Mouse (Mus musculus) MEL-GATA-1-ER (cell line): ENCODE measurements at regions not wholly inside any gene's neighbourhood (a gene's known extent, or its start where the extent isn't known, plus 50 kb on each side); places are given as distances from the start of the nearest gene placed in this dataset.

Experiments used
- DNase-seq: peaks from one replicate; pipeline ENCODE4 v3.0.0-alpha.2; 2012; ENCODE audit warnings: low read depth; ENCODE audit errors: extremely low read depth

DNA sequence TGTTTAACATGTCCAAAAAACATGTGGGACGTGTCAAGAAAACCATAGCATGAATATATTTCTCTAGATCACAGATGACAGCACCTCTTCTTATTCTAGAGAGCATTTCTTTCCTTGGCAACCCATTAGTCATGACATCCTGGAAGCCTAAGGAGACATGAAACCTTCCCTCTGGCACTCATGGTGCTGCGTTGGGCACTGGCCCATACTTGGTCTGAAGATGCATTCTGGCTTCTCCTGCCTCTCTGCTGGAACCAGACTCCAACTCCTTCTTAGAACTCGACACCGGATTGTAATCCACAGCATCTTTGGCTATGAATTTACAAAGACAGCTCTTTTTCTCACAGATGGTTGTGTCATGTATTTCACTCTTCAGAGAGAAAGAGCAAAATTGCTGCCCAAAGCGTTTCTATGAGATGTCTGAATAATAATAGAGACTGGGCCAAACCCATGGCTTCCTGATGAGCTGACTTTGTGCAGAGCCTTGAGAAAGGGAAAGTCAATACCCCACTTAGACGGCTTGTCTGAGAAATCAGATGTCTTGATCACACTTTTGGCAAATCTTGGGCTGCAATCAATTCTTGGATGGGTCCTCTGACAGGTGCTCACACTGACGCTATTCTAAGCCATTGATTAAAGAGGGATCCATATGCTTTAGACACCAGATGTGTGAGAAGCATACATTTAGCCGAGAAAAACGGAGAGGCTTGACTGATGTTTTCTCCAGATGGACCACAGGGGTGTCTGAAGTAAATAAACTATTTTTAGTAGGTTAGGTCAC is 195.4 kb downstream of the Usp46 start:
- DNase-seq = no peak

DNA sequence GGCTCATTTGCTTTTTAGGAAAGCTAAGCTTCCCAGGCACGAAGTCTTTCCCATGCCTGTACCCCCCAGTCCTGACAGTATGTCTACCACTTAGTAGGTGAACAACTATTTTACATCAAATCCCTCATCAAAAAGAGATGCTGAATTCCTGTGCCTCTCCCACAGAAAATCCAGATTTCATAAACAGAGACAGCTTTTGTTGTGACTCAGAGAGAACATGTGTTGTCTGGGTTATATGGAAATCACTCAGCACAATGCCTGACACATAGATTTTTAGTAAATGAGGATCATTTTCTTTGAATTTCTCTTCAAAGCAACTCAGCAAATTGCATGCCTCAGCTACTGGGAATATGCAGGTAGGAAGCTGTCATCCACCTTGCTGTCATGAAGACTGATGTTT is 193.5 kb downstream of the Usp46 start:
- no peak for DNase-seq

DNA sequence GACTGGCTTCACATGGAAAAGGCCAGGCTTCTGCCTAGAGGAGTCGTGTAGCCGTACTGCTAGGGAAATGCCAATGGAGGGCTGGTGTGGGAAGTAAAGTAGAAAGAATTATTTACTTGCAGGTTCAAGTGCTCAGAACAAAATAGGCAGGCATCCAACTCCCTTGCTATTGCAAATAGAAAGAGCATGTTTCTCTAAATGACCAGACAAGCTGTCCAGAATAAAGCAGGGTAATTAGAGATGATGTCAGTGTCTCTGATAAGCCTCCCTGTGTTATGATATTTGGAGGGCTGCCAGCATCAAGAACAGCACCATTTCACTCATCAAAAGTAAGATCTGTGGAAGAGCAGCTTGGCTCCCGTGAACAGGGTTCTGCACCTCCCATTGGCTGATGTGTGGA is 192.4 kb downstream of the Usp46 start:
- no peak for DNase-seq

DNA sequence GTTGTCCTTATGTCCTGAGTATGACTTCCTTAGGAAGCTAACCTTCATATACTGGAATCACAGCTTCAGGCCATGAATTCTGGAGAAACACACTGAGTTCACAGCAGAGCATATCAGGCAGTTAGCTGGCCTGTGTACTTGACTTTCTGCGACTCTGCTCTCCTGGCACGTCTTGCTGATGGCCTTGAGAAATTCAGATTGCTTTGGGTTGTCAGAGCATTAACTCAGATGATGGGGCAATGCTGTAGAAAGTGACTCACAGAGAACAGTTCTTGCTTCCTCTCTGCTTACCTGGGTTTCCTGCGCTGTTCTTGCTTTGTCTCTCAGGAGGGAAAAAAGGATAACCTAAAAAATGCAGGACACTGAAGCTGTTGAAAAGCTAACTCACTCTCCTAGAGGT is 187.3 kb downstream of the Usp46 start:
- no peak for DNase-seq

DNA sequence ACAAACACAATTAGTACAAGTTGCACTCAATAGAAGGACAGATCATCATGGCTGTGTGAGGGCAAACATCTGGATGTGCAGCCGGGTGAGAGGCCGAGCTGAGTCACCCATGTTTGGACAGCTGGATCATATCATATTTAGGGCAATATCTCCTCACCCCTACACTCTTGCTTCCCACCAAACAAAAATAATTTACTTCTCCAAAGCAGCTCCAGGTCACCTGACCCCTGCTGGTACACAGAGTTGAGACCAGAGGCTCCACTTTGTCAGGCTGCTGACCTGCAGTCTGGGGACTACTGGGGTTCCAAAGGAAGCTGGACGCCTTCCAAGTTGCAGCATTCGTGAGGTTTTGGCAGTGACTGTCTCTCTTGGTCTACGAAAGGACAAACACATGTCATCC is 186.3 kb downstream of the Usp46 start:
- DNase-seq = no peak

DNA sequence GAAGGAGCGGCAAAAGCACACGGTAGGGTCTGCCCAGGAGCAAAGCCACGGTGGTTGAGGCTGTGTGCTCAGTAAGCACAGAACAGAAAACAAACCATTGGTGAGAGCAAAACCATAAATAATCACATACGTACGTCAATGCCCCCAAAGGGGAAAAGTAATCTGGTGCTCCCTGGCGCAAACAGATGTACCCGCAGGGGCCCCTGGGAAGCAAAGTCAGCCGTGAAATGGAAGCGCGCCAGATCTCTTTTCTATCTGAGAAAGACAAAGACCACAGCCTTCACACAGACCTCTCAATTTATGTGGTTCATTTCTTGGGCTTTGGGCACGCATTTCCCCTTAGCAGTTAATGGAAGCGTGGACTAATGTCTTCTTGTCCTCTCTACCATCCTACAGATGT is 183.2 kb downstream of the Usp46 start:
- DNase-seq = no peak

DNA sequence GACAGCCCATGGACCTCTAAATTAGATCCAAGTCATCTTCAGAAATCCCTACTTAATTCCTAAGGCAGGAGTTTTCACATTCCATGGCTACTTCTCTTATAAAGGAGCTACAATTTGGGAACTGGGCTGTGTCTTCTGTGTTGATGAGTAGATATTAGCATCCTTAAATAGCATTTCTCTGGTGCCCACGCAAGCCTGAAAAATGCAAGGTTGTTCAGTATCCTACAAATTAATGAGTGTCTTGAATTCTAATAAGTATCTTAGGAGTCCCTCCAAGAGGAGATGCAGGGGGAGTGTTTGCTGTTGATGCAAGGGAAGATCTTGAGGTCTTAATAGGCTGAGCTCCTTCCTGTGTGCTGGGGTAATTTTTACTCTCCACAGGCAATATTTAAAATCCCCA is 182.5 kb downstream of the Usp46 start:
- no peak for DNase-seq

DNA sequence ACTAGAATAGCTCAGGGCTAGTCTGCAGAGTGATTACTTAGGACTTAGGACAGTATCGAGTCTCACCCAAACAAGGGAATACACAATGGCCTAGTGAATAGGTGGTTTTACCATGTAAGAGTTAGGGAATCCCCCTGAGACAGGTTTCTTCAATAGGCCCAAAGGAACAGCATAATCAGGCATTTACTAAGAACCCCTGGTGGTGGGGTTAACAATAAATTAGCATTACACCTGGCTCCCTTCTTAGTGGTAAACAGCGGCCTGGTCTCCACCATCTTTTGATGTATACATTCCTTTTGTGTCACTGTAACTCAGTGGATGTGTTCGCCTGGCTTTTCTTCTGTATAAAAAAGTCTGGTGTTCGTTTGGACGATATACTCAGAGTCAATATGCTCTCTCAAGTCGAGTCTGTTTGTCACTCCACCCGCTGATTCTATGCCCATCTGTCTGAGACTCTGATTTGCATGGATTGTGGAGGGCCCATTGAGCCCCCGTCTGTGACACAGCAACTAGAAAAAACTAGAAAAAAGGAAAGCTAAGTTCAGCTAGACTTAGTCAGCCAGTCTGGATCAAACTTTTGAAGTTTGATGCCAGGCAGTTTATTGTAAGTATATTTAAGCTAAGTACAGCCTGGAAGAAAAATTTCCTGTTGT is 180.8 kb downstream of the Usp46 start:
- DNase-seq = no peak

DNA sequence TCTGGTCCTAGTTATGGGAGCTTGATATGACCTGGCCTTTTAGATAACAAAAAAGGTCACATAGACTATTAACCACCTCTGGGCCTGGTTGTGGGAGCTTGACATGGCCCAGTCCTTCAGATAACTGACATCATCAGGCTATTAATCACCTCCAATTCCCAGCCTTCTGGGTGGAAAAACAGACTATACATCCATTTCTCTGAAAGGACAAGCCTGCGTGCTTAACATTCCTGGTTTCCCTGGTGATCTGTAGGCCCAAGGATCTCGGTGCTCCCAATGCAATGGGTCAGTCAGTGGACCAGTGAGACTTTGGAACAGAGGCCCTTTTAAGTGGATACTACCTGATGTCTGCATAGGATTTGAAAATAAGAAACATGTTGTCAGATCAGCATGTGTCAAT is 179.8 kb downstream of the Usp46 start:
- DNase-seq = no peak

DNA sequence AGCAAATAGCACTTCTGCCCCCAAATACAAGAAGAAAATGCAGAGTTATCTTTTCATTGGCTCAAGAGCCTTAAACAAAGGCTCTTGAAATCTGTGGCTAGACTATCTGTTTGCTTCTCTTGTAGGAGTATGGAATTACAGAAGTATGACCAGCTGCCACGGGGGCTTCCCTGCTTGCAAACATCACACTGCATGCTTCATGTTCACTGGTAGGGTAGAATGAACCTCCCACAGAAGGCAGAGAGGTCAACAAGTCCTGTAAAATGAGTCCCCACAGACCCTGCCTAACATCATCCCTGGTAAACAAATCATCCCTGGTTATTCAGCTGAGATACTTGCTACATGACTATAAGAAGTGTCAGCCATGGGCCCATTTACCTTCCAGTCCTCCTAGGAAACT is 178.9 kb downstream of the Usp46 start:
- DNase-seq = no peak

DNA sequence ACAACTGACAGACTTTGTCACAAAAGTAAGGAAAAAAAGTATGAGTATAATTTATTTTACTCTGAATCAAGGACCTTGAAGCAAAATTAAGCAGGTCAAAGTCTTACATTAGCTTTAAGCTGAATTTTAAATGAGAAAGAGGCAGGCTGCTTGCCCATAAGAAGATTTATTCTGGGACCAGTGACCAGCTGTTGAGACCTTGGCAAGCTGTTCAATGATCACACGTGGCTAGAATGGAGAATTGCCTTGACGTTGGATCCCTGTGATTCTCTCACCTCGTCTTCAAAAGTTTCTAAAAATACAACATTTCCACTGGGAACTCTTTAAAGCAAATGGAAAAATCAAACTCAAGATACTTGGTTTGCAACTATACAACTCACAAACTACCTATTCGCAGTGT is 177.3 kb downstream of the Usp46 start:
- no peak for DNase-seq

DNA sequence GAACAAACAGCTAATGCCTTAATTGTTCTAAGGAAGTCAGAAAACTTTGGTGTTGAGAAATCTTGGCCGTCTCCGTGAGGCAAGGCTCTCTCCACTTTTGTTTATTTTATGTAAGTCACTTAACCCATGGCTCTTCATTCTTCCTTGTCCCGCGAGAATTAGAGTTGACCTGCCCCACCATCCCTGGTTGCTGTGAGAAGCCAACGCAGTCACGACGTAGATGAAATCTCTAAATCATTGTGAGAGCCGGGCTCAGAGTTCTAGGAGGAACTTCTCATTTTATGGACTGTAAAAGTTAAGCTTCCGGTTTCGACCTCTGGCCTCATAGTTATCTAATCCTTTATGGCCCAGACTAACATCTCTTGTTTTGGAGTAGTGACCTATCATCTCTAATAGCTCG is 176.6 kb downstream of the Usp46 start:
- no peak for DNase-seq

DNA sequence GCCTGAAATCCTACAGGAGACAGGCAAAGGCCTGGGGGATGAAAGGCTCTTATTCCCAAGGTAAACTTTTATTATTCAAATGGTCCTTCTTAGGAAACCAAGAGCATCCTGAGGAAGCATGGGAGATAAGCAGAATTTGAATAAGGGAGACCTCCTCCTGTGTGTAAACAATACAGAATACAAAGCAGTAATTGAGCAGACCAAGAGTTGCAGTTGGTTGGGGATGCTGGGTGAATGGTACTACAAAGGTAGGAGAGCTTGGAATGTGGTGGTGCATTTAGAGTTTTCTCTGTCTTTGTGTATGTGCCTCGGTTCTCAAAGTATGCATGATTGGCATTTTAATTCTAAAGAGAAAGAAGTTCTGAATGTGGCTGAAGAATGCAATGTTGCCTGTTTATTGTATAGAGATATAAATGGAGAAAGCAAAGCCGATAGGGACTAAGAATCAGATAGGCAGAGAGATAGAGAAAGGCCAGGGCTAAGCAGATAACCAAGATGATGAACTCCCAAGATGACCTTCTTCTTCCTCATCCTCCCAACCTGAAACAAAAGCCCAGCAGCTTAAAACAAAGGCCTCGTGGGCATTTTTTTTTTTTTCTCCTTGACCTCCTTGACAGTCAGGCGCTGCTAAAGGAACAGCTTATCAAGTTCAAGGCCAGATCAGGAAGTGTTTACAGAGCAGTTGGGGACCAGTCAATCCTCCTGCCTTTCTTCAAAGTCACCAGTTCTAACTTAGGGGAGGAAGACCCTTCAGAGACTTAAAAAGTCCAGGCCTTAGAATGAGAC is 175.6 kb downstream of the Usp46 start:
- no peak for DNase-seq

DNA sequence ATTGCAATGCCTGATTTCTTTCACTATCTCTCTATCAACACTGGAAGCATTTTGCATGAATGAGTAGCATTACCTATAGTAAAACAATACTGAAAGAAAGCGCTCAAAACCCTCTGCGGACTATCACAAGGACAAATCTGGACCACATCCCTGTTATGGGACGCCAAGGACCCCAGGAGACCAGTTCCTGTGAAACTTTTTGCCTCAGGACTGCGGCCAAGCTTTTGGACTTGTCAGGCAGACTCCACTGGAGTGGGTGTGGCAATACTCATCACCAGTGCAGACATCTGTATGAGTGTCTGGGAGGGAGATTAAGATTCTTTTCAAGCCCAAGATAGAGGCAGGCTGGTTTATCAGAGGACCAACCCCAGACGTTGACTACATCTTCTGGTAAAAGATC is 173.0 kb downstream of the Usp46 start:
- no peak for DNase-seq

DNA sequence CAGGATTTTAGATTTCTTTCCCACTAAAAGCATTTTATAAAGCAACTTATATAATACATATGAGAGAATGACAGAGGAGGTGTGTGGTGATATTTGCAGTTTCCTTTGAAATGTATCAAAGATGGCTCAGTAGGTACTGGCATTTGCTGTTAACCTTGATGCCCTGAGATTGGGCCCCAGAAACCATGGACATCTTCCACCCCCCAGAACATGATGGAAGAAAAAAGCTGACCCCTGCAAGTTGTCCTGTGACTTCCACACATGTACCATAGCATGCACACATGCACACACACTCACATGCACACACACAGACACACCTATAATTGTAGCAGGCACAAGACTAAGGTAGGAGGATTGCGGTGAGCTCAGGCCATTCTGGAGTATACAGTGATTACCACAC is 171.4 kb downstream of the Usp46 start:
- no peak for DNase-seq

DNA sequence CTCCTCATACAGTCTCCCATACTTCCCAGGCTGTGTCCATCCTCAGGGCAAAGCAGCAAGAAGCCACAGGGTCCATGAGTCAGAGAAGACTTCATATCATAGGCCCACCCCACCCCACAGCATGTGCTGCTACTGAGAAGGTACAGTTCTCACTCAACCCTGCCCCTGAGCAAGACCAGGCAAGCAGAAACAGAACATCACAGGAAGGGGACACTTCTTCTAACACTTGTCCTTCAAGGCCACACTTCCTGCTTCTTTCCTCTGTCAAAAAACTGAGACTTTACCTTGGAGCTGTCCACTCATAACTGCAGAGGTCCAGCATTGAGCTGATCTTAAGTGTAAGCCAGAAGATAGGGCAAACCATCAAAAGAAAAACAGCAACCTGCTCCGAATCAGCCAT is 166.6 kb downstream of the Usp46 start:
- DNase-seq = no peak

DNA sequence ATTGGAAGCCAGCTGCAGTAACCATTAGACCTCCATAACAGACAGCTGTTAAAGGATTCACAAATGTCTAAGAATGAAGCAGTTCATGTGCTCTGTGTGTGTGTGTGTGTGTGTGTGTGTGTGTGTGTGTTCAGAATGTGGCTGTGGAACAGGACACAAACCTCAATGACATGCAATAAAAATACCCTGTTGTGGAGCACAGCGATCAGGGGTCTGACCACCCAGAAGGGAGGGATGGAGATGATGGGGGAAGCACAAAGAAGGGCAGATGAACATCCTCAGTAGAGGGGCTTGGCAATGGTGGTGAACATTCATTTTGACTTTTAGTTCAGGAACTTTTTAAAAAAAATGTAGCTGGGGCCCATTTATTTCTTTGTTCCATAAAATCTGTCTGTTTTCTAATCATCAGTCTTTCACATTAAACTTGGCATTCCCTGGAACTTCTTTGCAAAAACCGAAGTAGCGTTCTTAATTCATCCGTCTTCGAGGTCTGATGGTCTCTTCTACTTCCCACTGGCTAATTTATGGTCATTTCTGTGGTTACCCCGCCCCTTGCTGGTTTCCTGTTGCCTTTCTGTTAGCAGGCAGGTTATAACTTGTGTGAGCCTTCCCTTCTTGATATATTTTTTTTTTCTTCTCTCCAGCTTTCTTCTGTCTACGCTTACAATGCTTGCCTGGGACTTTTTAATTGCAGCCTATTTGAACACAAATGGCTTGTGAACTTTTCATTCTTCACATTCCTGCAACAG is 165.6 kb downstream of the Usp46 start:
- no peak for DNase-seq

DNA sequence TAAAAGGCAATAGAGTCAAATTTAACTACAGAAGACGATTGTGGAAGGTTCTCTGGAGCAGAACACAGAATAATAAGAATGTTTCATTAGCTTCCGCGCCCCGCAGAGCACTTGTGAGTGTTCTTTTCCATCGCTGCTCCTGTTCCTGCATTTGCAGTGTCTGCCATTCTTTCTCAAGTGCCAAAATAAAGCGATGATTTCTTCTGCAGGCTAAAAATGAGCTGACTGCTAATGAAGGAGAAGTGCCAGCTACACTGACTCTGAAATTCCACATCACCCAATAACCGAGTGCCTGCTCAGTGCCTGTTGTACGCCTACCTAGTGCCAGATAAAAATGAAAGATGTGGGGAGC is 165.0 kb downstream of the Usp46 start:
- no peak for DNase-seq

DNA sequence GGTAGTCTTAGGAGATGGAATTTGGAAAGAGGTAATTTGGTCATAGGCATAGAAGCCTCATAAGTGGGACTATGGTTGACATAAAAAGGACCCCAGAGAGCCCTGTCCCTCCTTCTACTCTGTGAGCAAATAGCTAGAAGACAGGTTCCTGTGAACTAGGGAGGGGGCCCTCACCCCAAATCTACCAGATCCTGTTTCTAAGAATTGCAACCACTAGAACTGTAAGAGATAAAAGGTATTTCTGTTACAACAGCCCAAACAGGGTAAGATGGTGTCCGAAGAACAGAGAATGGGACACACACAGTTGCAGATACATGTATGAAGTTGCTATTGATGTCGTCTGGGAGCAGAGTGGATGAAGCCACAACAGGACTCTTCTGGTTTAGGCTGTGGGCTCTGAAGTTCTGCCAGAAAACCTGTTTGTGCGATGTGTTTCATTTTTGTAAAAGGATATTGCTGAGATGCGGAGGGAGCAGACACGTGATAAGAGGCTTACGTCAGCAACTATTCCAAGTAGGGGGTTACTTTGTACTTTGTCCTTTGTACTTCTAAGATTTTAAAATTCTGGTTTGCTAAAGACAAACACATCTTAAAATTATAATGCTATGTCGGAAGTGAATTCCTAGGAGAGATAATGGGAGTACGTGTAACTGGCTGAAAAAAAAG is 164.0 kb downstream of the Usp46 start:
- no peak for DNase-seq

DNA sequence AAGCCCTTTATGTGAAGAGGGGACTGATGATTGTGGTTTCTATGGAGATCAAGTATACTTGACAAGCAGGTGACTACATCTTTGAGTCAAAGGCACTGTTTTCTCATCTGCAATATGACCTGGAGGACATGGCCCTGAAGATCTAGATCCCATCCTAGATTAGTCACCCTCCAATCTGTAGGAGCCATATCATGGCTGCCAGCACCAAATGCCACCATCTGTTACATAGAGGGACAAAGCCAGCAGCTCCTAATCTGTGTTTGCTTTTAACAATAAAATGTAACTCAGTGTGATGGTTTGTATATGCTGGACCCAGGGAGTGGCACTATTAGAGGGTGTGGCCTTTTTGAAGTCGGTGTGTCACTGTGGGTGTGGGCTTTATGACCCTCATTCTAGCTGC is 156.1 kb downstream of the Usp46 start:
- DNase-seq = no peak

DNA sequence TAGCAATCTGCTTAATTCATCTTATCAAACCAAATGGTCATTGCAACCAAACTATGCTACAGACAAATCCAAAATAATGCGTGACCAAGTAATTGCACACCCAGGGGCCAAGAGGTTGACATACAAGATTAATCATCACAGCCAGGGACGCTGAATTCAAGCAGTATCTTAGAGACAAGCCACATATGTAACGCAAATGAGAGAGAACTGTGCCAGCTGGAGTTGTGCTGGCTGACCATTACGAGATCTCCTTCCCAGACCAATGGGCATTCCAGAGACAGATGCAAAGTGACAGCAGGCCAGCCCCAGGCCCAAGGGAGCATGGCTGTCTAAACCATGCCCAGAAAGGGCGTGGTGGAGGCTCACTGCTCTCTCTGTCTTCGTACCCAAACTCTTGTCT is 155.1 kb downstream of the Usp46 start:
- DNase-seq = no peak
